Mouse (Mus musculus) R1 (cell line): Measurements from ENCODE around the gene Omt2a.
A peak's percentile ranks its signal among the peaks of the same experiment; 100 is the strongest.
"Not testable (repeated sequence)": the region's sequence is repeated elsewhere in the genome, so short reads cannot be mapped to it uniquely, and the experiment has no call there.

ENCODE experiments used
- DNase-seq: peaks from one replicate; pipeline ENCODE4 v3.0.0-alpha.2; 2018; ENCODE audit warnings: low read depth, low spot score

Gene Omt2a

DNA sequence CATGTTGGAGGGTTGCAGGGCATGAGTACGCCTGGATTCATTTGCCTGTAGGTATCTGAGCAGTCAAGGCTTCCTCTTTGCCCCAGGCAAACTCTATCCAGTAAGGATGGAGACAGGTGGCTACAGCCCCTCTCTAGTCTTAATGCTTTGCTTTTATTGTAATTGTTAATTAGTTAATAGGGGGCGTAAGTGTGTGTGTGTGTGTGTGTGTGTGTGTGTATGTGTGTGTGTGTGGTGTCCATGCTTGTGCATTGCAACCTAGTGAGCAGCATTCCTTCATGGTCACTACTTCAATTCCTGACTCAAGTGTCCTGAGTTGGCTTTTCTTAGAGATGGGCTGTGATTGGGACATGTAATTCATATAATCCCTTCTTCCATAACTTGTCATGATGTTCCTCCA lies at the start of gene Omt2a:
Gene Omt2a, minus strand, starts transcription at position 101 of the 400 bp plus-strand sequence.
- no peak for DNase-seq

DNA sequence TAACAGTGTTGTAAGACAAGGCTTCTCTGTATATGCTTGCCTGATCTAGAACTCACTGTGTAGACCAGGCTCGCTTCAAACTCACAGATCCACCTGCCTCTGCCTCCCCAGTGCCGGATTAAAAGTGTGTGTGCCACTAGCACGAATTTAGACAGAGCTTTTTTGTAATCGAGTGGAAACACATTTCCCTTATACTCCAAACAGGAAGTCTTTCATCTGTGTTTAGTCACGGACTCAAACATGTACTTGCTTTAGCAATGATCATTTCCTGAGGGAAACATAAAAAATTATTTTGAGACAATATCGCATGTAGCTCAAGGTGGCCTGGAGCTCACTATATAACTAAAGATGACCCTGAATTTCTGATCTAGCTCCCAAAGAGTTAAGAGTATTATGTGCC lies 48.8 kb upstream of the Omt2a start:
- DNase-seq, result no peak

- peak; percentile 83 for DNase-seq
Measured at GRCm38 (mm10) chr9:78360484-78360872, 45.9 kb upstream of the Omt2a start.

DNA sequence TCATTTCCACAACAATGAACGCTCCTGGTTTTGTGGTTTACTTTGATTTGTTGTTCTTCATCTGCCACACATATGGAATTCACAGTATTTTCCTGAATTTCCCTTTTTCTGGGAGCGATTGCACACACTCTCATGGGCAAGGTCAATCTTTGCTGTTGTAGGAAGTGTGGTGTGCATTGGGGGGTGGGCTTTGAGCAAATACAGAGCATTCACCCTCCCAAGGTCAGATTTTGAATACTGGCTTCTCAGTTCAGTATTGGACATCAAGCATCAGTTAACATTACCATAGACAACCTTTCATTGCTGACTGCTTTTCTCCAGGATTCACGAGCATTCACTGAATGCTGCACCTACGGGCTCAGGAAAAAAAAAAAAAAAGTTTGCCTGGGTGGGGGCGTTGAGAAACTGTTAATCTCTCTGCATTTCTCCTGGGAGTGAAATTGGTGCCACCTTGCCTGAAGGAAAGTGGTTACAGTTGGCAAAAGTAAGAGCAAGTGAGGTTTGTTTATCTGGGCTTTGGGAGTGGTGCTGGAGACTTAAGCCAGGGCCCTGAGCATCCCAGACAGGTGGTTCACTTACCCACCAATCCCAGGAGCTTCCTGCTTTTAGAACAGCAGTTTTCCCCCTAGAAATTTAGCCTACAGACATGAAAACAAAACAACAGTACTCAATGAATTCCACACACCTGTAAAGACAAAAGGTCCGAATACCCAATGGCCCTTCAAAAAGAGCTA lies 45.3 kb upstream of the Omt2a start:
- DNase-seq, result peak; percentile 78

GRCm38 (mm10) chr9:78358053-78358452 lies 43.5 kb upstream of the Omt2a start:
- peak; percentile 96 for DNase-seq

- no peak for DNase-seq
Measured at GRCm38 (mm10) chr9:78355611-78356010, 41.0 kb upstream of the Omt2a start, which contains the start of gene Gsta2. Gsta2 (minus strand) TSS chr9:78355788.

DNA sequence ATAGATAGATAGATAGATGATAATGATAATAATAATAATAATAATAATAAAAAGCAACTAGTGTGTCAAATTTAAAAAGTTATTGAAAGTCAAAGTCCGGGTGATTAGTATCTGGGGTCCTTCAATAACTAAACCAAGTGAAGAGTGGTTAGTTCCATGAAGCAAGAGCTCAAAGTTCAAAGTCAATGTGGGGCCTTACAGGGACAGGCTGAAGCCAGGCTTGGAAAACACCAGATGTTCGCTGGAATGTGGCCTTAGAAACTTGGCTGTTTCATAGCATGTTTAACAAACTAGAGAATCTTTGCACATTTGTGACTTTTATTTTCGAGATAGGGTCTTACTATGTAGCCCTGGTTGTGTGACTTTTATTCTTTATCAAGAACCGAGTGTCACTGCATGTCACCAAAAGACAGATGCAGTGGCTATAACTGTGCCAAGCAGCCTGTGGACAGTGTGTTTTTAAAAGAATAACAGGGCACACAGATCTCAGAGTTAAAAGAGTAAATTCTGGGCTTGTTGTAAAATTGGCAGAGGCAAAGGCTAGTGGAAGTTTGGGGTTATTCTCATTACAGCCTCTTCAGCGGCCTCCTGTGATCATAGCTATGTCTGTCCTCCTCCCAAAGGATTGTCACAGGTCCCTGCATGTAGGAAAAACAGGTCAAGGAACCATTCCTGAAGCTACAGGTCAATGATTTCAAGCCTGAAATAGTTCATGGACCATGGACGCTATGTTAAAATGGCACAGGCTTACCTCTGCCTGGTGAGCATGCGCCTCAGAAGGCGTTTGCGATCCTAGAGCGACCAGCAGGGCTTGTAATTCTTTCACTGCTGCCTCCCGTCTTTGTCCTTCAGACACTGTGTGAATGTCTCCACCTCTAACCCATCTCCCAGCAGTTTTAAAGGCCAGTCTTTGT lies 40.3 kb upstream of the Omt2a start:
- DNase-seq, result no peak

DNA sequence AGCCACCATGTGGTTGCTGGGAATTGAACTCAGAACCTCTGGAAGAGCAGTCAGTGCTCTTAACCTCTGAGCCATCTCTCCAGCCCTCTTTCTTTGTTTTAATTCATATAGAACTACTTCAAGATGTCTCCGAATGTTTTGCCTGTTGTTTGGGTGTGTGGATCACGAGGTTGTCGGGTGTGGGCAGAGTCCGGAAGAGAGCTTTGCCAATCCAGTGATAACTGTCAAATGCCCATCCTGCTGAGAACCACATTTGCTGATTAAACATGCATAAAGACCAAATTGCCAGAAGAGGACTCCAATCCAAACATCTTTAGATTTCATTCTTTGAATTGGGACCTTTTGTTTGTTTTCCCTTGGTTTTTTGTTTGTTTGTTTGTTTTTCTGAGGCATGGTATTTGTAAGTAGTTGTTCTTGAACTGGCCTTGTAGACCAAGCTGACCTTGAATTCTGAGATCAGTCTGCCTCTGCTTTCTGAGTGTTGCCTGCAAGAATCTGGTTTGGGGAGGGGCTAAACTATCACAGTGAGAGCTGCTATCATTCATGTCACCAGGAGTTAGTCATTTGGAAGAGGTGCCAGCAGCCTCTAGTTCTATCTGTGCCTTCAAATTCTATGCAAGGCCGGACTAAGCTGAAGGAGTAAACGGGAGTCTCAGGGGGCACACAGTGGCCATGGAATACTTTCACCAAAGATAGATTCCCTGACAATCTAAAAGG lies 37.1 kb upstream of the Omt2a start:
- DNase-seq, result no peak

DNA sequence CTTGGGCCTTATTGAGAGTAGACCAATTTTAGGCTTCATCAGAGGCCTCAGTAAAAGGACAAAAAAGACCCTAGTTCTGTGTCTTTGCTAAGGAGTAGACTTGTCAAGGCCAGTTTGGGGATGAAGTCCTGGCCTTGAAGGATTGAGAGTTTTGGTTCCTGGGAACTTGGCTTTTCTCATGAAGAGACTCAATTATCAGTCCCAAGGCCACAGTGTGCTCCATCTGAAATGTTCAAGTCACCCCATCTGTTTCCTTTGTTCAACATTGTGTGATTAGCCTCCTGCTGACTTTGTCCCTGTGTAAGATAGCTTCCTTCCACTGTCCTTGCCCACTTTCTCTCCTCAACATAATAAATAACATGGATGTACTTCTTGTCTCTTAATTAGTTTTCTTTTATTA lies 35.4 kb upstream of the Omt2a start:
- peak; percentile 76 for DNase-seq

DNA sequence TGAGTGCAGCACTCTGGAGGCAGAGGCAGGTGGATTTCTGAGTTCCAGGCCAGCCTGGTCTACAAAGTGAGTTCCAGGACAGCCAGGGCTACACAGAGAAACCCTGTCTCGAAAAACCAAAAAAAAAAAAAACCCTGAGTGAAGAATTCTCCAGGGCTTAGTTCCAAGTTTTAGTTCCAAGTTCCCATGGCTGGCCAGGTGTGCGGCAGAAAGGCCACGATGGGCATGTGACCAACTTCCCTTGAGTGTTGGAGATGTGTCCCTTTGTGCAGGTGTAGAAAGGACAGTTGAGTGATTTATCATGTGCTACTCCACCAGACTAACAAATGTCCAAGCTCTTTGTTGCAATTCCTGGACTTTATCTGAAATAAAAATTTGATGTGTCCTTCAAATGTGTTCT lies 34.5 kb upstream of the Omt2a start:
- DNase-seq, result not testable (repeated sequence)

DNA sequence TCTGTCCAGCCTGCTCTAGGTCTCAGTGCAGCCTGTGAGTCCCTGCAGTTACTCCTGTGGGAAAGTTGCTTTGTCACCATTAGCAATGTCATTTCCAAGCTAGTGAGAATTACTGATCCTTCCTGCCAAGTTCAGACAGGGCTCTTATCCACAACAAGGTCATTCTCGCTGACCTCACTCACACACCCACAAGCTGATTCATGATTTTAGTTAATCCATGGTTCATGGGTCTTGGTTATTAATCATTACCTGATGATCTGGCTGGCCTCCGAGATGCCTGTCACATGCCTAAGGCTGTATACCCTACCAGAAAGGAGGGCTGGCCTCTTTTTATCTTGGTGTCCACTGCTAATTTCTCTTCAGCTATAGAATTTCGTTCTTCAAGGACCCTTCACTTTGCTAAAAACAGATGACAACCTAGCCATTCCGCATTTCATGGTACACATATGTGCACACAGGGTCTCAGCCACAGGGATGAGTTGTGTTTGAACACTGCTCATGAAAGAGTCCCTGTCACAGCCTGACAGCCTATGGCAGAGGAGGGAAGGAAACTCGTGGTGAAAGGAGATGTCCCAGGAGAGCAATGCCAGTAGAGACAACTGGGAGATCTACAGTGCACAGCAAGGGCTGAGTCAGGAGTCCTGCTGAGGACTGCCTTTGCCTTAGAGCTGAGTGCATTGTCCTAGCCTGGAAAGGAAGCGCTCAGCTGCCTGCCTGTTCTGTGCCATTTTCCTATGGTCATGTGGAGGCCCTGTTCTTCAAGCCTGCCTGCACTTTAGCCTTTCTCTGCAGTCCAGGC lies 33.8 kb upstream of the Omt2a start:
- DNase-seq, result not testable (repeated sequence)

DNA sequence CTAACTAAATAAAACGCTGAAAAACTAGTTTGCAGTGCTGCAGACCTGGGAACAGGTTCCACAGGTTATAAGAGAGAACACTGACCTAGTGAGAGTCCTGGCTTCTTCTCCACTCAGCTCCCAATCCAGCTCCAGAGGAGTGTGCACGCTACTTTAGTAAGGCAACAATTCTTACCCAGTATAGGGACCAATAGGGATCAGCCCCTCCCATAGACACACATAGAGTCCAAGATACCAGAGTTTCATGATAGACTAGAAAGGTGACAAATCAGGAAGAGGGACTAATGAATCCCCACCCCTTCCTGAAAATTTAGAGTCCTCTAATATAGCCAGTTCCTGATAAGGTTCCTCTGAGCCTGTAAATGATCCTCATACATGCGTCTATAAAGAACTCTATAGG lies 32.4 kb upstream of the Omt2a start:
- no peak for DNase-seq

DNA sequence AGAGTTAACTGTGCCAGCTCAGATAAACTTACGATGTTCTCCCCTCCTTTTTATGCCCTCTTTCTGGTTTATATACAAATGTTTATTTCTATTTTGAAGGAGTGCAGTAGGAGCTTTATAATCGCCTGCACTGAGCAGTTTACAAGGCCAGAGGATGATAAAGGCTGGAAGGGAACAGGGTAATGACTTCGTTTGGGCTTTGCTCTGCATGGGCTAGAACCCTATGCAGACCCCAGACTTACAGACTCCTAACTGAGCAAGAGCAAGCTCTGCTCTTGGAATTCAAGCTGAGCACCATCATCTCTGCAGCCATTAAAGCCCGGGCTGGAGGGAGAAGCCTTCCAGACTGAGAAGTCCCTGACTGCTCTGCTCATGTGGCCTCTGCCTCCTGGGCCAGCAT lies 30.6 kb upstream of the Omt2a start:
- DNase-seq, result not testable (repeated sequence)

DNA sequence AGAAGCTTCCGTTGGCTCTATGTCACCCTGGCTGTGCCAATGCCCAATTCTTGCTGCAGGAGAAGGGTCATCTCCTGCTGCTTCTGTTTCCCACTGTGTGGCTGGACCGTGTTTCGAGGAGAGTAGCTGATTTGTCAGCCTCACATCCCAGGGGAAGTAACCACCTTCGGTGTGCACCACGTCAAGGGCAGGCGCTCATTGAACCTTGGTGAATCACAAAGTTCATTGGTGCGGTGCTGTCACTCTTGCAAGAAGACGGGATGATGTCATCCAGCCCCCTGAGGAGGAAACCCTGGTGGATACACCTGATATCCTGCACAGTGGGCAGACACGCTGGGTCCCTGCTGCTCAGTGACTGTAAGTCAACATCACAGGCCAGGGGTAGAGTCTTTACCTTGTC lies 28.5 kb upstream of the Omt2a start:
- peak; percentile 21 for DNase-seq

DNA sequence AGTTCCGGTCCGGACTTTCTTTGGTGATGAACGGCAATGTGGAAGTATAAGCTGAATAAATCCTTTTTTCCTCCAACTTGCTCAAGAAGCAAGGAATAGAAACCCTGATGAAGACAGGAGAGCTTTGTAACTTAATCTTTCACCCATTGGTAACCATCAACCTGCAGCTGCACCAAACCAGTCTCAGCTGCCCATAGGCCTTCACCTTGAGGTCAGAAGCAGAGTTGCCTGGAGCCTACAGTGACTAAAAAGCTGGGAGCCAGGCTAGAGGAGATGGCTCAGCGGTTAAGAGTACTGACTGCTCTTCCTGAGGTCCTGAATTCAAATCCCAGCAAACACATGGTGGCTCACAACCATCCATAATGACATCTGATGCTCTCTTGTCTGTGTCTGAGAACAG lies 27.9 kb upstream of the Omt2a start:
- DNase-seq, result not testable (repeated sequence)

- DNase-seq, result peak; percentile 72
Measured at GRCm38 (mm10) chr9:78340324-78340723, 25.7 kb upstream of the Omt2a start.

- peak; percentile 13 for DNase-seq
Measured at GRCm38 (mm10) chr9:78337050-78337449, 22.5 kb upstream of the Omt2a start.

- DNase-seq, result not testable (repeated sequence)
Measured at GRCm38 (mm10) chr9:78327289-78327688, 12.7 kb upstream of the Omt2a start, which contains the start of gene Omt2b. Omt2b (plus strand) TSS chr9:78327589.

DNA sequence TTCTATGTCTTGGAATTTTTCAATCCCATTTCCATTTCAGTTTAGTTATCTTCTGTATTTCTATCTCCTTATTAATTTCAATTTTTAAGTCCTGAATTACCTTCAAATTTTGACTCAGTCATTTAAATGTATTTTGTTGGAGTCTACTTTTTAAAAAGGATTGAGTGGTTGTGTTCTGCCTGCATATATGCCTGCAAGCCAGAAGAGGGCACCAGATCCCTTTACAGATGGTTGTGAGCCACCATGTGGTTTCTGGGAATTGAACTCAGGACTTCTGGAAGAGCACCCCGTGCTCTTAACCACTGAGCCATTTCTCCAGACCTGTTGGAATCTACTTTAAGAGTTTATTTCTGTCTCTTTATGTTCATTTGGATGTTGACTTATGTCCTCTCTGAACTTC lies 4.9 kb upstream of the Omt2a start:
- peak; percentile 64 for DNase-seq

DNA sequence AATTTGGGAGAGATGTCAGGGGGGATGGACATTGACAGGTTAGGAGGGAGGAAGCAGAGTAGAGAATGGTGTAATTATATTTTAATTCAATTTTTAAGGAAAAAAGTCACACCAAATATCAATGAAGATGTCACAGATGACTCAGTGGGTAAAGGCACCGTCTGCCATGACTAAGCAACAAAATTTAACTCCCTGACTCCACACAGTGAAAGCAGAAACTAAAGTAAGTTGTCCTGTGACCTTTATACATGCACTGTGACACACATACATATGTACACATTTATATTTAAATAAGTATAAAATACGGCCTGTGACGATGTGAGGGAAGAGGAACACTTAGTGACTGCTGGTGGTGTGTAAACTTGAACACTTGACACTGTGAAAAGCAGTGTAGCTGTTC lies 6.5 kb downstream of the Omt2a start:
- DNase-seq, result not testable (repeated sequence)

- not testable (repeated sequence) for DNase-seq
Measured at GRCm38 (mm10) chr9:78299143-78299542, 15.5 kb downstream of the Omt2a start.
